Mouse (Mus musculus) hindbrain, embryonic 16.5 days (tissue): Measurements from ENCODE around the gene Calhm1. TPM values are rescaled to one million over a fixed set of nuclear protein-coding genes. Genes with fewer than 3 reads are reported as not detected.
"Not testable (repeated sequence)": the region's sequence is repeated elsewhere in the genome, so short reads cannot be mapped to it uniquely, and the experiment has no call there.

Experiments
- ATAC-seq: fragments of 200-750 bp; cut with Nextera tagmentation; 2 replicates; pipeline ENCODE4 v1.8.0; 2017; ENCODE audit warnings: moderate TSS enrichment, moderate library complexity
- H3K27ac ChIP-seq: fragments of 300-500 bp; sonication (generic); 2 replicates; pipeline ENCODE4 v1.5.1; 2014; ENCODE audit warnings: low read depth, mild to moderate bottlenecking, control low read depth, low read length, moderate library complexity
- H3K27me3 ChIP-seq: fragments of 300-500 bp; sonication (generic); replicated peaks from 2 replicates; pipeline ENCODE4 v1.6.1; 2014; ENCODE audit warnings: low read length; ENCODE audit not compliant: control insufficient read depth, insufficient read depth
- H3K36me3 ChIP-seq: fragments of 300-500 bp; sonication (generic); 2 replicates; pipeline ENCODE4 v1.6.1; 2014; ENCODE audit warnings: mild to moderate bottlenecking, low read length, moderate library complexity, mixed read lengths; ENCODE audit not compliant: control insufficient read depth, insufficient read depth
- H3K4me1 ChIP-seq: fragments of 300-500 bp; sonication (generic); 2 replicates; pipeline ENCODE4 v1.6.1; 2014; ENCODE audit warnings: low read depth, low read length; ENCODE audit not compliant: control insufficient read depth, insufficient read depth
- H3K4me2 ChIP-seq: fragments of 300-500 bp; sonication (generic); 2 replicates; pipeline ENCODE4 v1.6.1; 2014; ENCODE audit warnings: mild to moderate bottlenecking, low read length, control low read depth, moderate library complexity
- H3K4me3 ChIP-seq: fragments of 300-500 bp; sonication (generic); 2 replicates; pipeline ENCODE4 v1.5.1; 2014; ENCODE audit warnings: mild to moderate bottlenecking, low read length, control low read depth, moderate library complexity
- H3K9ac ChIP-seq: fragments of 300-500 bp; sonication (generic); 2 replicates; pipeline ENCODE4 v1.6.1; 2014; ENCODE audit warnings: low read depth, mild to moderate bottlenecking, control low read depth, low read length, moderate library complexity
- H3K9me3 ChIP-seq: fragments of 300-500 bp; sonication (generic); 2 replicates; pipeline ENCODE4 v1.6.1; 2014; ENCODE audit warnings: mild to moderate bottlenecking, low read length, moderate library complexity; ENCODE audit not compliant: control insufficient read depth
- whole genome bisulfite sequencing: fragments of 180-500 bp; shearing (Covaris S2); extraction: QIAGEN DNeasy Blood & Tissue Kit; methylation state at CpG from one replicate; pipeline ENCODE4 v1.1.7; 2014; 5-methylcytosine and 5-hydroxymethylcytosine counted together
- polyA plus RNA-seq: library from polyadenylated mRNA; unstranded; fragments of >200 nt; fragmentation: Nextera tagmentation; extraction: Ambion mirVana; gene quantifications from 2 replicates; pipeline ENCODE4 v1.2.1, GENCODE M21; 2015

The Calhm1 gene
- polyA plus RNA-seq, 1 experiment from 2014 or later: not detected

DNA sequence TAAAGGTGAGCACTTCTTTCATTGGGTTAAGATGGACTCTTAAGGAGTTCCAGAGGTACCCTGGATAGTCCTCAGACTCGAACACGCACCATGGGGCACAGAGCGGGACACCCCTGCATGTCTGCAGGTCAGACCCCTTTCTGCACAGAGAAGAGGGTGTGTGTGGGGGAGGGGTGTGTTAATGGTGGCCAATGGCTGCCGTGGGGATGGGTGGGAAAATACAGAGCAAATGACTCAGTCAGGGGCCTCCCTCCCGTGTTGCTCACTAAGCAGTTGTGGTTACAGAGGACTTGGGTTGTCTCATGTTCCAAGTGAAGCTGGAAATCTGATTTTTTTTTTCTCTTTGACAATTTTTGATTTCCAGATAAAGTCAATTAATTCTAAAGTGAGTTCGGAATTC is 1.6 kb downstream of the Calhm1 start:
- no peak overlapping the region for H3K4me3 ChIP-seq
- peaks cover 4% of the 10 kb centered on the region for H3K4me1 ChIP-seq
- no peak overlapping the region for H3K9ac ChIP-seq
- ATAC-seq: no peak
- H3K9me3 ChIP-seq: no peaks in the 10 kb centered on the region
- WGBS: 79% methylated on average over 6 of the region's 6 CpGs
- H3K4me2 ChIP-seq: no peak overlapping the region
- no peak overlapping the region for H3K27ac ChIP-seq
- H3K36me3 ChIP-seq: no peaks in the 10 kb centered on the region
- no peaks in the 10 kb centered on the region for H3K27me3 ChIP-seq

DNA sequence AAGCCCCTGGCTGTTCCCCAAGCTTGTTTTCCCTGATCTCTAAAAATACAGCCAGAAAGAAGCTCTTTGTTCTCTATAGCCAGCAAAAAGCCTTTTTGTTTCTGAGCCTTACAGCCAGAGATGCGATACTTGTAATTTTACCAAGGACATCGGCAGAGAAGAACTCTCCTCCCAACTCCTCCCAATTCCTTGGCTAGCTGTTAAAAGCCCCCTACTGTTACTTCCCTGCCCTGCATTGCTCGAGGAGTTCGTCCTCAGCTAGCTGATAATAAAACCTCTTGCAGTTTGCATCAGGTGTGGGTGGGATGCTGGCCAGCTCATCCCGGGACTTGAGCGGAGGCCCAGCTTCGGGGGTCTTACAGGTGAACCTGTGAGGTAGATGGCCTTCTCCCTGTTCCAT is 4.4 kb downstream of the Calhm1 start:
- H3K4me1 ChIP-seq, H3K36me3 ChIP-seq, H3K27me3 ChIP-seq, H3K9ac ChIP-seq, ATAC-seq, H3K27ac ChIP-seq, H3K9me3 ChIP-seq, H3K4me2 ChIP-seq, H3K4me3 ChIP-seq: not testable (repeated sequence)
- 42% methylated on average over 7 of the region's 7 CpGs for WGBS

DNA sequence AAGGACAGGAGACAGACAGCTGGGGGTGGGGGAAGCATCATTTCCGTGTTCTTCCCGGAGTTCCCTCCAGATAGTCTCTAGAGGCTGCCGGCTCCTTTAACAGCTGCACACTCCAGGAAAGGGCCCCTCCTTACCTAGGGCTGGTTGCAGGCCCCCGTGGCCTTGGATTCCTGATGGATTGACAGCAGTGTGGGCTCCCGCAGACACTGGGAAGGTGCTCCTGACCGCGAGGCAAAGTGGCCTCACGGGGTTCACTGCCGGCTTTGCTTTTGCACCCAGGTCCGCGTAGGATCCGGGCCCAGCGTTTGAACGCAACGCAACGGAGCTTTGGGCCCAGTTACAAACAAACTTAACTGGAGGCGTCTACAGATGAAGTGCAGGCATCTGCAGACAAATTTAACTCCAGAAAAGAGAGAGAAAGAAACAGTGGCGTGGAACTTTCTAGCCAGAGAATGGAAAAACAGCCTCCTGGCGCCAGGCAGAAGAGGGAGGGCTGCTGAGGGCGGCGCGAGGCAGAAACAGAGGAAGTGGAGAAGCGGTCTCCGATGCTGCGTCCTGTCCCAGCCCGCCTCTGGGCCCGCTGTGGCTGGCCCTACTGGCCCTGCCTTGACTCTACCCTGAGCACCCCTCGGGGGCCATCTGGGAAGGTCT is 6.2 kb downstream of the Calhm1 start, which contains the start of gene Calhm2:
TSS of gene Calhm2 (minus strand) at position 524 of the 651 bp plus-strand sequence.
- Histone ChIP-seq H3K27me3 (no peaks in the 10 kb centered on the region), H3K36me3 (no peaks in the 10 kb centered on the region), H3K4me2 (peak within 1 kb of the TSS; percentile 58), H3K9me3 (no peaks in the 10 kb centered on the region), H3K4me3 (peak within 1 kb of the TSS; percentile 34), H3K9ac (peak within 1 kb of the TSS; percentile 60), H3K4me1 (peaks cover 10% of the 10 kb centered on the region), H3K27ac (peak within 1 kb of the TSS; percentile 25; the same call in 1 of the 2 replicates)
- ATAC-seq: peak; percentile 25; the same call in 1 of the 2 replicates
- 11% methylated on average over 28 of the region's 28 CpGs for WGBS

DNA sequence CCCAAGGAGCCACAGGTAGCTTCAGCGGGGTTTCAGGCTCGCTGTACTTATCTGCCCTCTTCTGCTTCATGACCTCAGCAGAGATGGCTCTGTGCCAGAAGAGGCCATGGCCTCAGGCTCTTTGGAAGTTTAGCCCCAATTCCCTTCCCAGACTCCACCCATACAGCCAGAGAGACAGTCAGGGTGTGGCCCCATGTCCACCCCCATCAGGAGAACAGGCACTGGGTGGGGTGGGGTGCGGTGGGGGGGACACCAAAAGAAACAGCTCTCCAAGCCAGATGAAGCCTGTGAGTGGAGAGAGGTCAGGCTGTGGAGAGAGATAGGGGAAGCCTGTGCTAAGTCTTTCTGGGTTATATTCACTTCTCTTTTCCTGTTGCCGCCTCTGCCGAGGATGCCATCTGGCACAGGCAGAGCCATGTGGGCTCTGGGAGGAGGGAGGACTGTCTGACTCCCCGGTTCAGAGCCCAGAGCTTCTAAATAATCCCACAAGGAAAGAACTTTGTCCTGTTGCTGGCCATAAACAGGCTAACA is 6.9 kb downstream of the Calhm1 start:
- Histone ChIP-seq H3K27ac (peak overlapping the region; percentile 12; the same call in 1 of the 2 replicates), H3K36me3 (no peaks in the 10 kb centered on the region; the same call in 1 of the 2 replicates), H3K27me3 (no peaks in the 10 kb centered on the region), H3K9me3 (no peaks in the 10 kb centered on the region), H3K4me3 (no peak overlapping the region; the same call in 1 of the 2 replicates), H3K4me2 (peak overlapping the region; percentile 58), H3K9ac (peak overlapping the region; percentile 60), H3K4me1 (peaks cover 10% of the 10 kb centered on the region)
- 44% methylated on average over 6 of the region's 6 CpGs for WGBS
- peak; percentile 54; the same call in 1 of the 2 replicates for ATAC-seq

DNA sequence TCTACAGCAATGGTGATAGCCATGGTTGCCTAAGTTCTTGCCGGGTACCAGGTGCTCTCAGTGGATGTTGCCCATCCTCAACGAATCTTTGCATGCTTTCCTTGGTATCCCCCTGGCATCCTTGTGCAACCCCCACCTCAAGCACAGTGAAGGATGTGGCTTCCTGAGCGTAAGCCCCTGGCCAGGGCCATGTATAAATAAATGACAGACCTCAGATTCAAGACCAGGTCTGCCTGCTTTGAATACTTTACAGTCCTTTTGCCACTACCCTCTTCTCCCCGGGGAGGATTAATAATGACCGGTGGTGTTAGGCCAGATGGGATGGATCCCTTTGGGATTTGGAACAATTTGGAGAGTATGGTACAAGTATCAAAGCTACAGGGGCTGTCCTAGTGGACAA is 7.9 kb downstream of the Calhm1 start:
- 91% methylated on average over 5 of the region's 5 CpGs for WGBS
- H3K4me3 ChIP-seq: no peak overlapping the region
- peaks cover 4% of the 10 kb centered on the region for H3K36me3 ChIP-seq
- H3K27ac ChIP-seq: no peak overlapping the region
- H3K9ac ChIP-seq: no peak overlapping the region
- H3K4me2 ChIP-seq: no peak overlapping the region
- no peaks in the 10 kb centered on the region for H3K9me3 ChIP-seq
- no peaks in the 10 kb centered on the region for H3K27me3 ChIP-seq
- ATAC-seq: no peak
- H3K4me1 ChIP-seq: peaks cover 10% of the 10 kb centered on the region

DNA sequence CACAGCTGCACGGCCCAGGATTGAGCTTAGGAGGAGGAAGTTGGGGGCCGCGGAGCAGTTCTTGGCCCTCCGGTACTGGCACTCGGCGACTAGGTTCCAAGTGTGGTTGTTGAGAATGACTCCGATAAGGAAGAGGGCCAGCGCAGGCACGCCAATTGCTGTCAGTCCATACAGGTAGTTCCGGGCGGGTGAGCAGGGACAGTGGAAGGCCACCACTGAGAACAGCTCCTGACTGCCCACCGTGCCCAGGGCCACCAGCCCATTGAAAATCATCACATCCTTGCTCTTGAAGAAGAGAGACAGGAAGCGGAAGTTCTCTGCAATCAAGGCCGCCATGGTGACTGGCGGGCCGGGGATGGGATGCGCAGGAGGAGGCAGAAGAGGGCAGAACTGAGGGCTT is 8.5 kb downstream of the Calhm1 start:
- ATAC-seq: no peak
- 94% methylated on average over 17 of the region's 17 CpGs for WGBS
- no peaks in the 10 kb centered on the region for H3K27me3 ChIP-seq

DNA sequence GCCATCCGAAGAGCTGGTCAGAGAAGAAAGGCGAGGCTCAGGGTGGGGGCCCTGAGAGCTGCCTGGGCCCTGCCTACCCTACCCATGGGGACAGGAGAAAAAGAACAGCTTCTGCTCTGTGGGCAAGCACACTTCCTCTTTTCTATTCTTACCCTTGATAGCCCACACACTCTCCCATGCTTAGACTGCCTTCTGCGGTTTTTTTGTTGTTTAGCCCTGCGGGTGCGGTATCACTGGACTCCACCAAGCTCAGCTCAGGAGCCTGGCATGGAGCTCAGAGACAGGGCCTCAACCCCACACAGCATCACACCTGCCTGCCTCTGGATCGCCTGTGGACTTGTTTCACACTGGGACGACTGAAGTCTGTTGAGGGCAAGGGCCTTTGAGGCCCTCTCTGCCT is 10.9 kb downstream of the Calhm1 start:
- Histone ChIP-seq H3K27me3 (no peaks in the 10 kb centered on the region), H3K36me3 (peaks cover 25% of the 10 kb centered on the region), H3K4me1 (peaks cover 10% of the 10 kb centered on the region), H3K9me3 (no peaks in the 10 kb centered on the region), H3K27ac (no peak overlapping the region), H3K9ac (no peak overlapping the region), H3K4me2 (no peak overlapping the region), H3K4me3 (no peak overlapping the region)
- 91% methylated on average over 7 of the region's 7 CpGs for whole genome bisulfite sequencing
- ATAC-seq: no peak

More for the DNA sequence above, 8.5 kb downstream of the Calhm1 start:
- no peak overlapping the region for H3K4me3 ChIP-seq
- H3K4me1 ChIP-seq: peaks cover 10% of the 10 kb centered on the region
- H3K9ac ChIP-seq: no peak overlapping the region
- H3K36me3 ChIP-seq: peaks cover 6% of the 10 kb centered on the region
- no peaks in the 10 kb centered on the region for H3K9me3 ChIP-seq
- H3K27ac ChIP-seq: no peak overlapping the region
- H3K4me2 ChIP-seq: no peak overlapping the region

DNA sequence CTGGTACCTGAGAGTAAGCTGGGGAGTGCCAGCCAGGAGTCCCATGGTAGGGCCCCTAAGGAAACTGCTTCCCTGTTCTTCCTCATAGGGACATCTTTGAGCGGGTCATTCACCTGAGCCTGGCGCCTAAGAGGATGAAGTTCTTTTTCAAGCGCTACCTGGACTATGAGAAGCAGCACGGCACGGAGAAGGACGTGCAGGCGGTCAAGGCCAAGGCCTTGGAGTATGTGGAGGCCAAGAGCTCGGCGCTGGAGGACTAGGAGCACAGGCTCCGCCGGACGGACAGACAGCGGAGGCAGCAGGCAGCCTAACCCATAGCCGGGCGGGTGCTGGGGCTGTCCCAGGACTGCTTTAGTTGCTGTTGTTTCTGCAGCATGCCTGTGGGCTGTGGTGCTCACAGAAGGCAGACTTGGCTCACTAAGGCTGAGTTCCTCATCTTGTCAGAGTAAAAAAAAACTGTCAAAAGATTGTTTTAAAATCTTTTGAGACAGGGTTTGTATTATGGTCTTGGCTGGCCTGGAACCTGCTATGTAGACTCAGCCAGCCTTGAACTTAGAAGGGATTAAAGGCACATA is 13.4 kb downstream of the Calhm1 start:
- no peak overlapping the region for H3K4me2 ChIP-seq
- no peak for ATAC-seq
- no peak overlapping the region for H3K4me3 ChIP-seq
- no peak overlapping the region for H3K27ac ChIP-seq
- WGBS: 96% methylated on average over 15 of the region's 15 CpGs
- peaks cover 37% of the 10 kb centered on the region for H3K36me3 ChIP-seq
- no peak overlapping the region for H3K9ac ChIP-seq
- no peaks in the 10 kb centered on the region for H3K9me3 ChIP-seq
- H3K4me1 ChIP-seq: no peaks in the 10 kb centered on the region
- H3K27me3 ChIP-seq: no peaks in the 10 kb centered on the region

DNA sequence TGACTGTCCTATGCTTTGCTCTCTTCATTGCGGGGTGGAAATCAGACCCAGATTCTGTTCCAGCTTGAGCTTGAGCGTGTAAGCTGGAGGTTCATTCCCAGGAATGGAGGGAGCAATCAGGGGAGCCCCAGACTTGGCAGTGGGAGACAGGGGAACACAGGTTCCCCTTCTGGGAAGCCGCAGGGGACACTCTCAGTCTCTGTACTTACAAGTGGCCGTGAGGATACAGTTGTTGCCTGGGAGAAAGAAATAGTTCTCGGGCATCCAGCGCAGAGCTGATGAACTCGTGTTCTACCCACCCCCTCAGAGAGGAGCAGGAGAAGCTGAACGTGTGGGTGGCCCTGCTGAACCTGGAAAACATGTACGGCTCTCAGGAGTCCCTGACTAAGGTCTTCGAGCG is 15.2 kb downstream of the Calhm1 start:
- Histone ChIP-seq H3K9ac (no peak overlapping the region), H3K4me2 (no peak overlapping the region), H3K27ac (no peak overlapping the region), H3K36me3 (peaks cover 48% of the 10 kb centered on the region), H3K4me3 (no peak overlapping the region), H3K4me1 (no peaks in the 10 kb centered on the region), H3K9me3 (no peaks in the 10 kb centered on the region), H3K27me3 (no peaks in the 10 kb centered on the region)
- ATAC-seq: no peak
- WGBS: 92% methylated on average over 11 of the region's 11 CpGs
